Mouse (Mus musculus) hindlimb bud, embryonic 11.5 days (tissue): Measurements from ENCODE around the gene Dtx2.
"Not testable (repeated sequence)": the region's sequence is repeated elsewhere in the genome, so short reads cannot be mapped to it uniquely, and the experiment has no call there.

Experiments
- DNase-seq: peaks from one replicate; pipeline ENCODE4 v3.0.0-alpha.2; 2012; ENCODE audit warnings: low read depth, low spot score; ENCODE audit errors: extremely low spot score

Gene Dtx2

DNA sequence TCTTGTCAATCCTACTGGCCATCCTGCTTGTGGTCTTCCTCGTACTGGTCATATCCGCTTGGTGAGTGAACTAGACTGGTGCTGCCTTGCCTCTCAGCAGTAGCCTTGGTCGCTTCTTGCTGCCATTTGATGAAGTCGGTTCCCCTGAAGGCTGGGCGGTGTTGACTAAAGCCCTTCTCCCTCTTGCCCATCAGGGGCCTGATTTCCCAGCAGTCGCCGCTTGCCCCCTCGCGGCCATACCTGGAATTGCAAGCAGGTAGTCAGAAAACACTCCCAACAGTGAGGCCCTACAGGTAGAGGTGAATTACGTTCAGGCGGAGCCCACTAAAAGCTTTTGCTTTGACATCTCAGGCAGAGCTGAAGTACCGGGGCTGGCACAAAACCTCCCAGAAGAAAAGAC is 67.0 kb downstream of the Dtx2 start:
- DNase-seq: no peak

DNA sequence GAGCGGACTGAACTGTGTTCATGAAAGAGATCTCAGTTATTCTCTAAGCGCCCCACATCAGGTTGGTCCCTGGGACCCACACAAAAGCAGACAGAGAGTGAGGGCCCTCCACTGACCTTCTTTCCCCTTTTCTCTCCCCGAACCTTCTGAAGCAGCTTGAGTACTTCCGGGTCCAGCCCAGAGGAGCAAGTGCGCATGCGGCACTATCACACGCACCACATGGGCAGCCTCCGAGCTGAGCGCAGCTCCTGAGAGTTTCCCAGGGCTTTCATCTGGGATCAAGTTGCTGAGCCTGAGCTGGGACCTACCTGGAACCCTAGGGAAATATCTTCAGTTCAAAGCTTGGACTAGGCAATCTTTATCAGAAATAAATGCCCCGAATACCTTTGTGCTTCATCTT is 69.3 kb downstream of the Dtx2 start:
- no peak for DNase-seq

DNA sequence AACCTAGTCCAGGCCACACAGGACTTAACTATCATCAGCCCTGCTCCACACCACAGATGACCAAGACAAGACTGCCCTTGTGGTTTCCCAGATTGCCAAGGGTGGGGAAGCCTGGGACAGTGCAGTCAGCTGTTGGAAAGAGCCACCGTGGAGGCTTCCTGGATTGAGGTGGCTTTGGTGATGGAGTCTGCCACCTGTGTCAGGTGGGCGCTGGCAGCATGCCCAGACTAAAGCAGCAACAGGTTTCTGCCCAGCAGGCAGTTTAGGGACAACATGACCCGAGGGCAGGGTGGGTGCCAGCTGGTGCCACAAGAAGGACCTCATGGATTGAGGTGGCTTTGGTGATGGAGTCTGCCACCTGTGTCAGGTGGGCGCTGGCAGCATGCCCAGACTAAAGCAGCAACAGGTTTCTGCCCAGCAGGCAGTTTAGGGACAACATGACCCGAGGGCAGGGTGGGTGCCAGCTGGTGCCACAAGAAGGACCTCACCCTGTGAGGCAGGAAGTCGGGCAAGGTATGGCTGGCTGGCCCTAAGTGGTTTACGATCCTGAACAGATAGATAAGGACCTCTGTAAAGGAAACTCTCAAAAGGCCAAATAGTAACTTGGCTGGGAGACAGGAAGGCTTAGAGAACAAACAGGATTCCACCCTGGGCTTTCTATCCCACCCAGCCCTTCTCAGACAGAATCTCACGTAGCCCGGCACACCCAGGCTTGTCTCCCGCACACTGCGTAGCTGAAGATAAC is 72.0 kb downstream of the Dtx2 start:
- not testable (repeated sequence) for DNase-seq

DNA sequence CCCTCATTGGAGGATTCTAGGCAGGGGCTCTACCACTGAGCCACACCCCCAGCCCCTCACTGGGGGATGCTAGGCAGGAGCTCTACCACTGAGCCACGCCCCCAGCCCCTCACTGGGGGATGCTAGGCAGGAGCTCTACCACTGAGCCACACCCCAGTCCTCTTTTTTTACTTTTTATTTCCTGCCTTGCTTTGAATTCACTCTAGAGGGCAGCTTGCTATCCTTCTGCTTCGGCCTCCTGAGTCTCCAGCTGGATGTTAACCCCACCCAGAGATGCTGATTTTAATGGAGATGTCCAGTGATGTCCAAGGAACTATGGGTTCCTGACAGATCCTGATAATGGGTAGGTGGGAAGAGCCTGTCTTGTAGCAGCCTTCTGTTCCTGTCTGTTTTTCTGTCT is 74.8 kb downstream of the Dtx2 start:
- DNase-seq: no peak

DNA sequence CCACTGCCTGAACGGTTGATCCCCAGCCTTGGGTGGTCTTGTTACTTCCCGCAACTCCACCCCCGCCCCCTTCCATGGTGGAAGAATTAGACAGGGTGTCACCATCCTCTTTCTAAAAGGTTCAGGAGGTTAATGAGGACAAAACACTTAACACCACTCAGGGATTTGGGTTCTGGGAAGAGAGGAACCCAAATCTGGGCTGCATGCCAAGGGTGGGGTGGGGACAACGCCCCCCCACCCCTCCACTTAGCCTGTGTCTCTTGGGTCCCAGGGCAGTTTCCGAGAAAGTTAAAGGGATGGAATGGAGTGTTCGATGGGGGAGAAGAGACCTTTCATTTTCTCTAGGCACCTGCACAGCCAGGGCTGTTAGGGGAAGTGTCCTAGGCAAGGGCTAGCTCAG is 78.5 kb downstream of the Dtx2 start:
- DNase-seq: no peak

DNA sequence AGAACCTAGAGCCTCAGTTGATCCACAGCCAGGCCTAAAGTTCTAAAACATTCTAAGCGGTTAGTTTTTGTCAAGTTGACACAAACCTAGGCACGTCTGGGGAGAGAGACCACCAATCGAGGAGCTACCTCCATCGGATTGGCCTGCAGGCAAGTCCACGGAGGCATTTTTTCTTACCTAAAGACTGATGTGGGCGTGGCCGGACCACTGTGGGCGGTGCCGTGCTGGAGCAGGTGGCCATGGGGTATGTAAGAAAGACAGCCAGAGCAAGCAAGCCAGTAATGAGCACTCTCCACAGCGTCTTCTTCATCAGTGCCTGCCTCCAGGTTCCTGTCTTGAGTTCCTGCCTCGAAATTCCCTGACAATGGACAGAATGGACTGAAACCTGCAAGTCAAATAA is 78.9 kb downstream of the Dtx2 start:
- no peak for DNase-seq

DNA sequence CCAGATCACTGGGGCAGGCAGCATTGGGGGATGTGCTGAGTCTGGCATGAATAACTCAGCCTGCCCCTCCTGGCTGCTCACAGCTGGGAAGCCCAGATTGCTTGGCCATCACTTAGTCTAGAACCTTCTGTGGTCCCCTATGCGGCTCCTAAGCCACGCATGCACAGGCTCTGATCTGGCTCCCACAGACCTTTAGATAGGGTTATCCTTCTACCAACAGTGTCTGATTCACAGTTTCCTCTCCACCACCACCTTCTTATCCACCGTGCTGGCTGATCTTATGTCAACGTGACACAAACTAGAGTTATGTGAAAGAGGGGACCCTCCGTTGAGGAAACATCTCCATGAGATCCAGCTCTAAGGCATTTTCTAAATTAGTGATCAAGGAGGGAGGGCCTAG is 80.5 kb downstream of the Dtx2 start:
- no peak for DNase-seq

DNA sequence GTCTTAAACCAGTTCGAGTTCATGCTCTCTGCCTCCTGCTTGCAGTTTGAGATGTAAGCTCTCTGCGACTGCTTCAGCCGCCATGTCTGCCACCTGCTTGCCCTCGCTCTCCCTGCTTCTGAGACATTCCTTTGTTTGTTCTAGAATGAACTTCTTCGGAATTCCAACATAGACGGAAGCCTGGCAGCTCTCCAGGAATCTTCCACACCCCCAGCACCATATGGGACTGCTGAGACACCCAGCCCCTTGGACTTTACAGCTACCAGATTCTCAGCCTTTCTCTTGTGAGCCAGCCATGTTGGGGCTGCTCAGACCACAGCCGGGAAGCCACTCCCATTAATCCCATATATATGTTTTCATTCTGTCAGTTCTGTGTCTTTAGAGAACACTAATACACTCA is 81.7 kb downstream of the Dtx2 start:
- DNase-seq: no peak

DNA sequence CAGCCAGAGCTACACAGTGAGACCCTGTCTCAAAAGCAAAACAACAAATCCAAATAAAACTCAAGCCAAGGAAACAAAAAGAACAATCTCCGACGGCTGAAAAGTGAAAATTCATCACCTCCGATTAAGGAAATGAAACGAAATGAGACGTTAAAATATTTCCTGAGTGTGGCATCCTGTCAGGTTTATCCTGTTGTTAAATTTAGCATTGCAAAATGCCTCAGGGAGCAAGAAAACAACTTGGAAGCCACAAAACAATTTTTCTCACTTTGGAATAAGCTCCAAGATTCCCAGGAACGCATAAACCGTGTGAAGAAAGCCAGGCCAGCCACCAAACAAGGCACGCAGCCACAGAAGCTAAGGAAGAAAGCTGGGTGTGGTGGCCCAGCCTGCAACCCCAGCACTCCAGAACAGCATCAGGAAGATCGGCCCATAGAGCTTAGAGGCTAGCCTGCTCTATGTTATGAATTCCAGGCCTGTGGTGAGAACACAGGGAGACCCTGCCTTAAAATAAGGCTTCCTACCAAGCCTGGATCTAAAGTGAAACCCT is 82.5 kb downstream of the Dtx2 start:
- no peak for DNase-seq

DNA sequence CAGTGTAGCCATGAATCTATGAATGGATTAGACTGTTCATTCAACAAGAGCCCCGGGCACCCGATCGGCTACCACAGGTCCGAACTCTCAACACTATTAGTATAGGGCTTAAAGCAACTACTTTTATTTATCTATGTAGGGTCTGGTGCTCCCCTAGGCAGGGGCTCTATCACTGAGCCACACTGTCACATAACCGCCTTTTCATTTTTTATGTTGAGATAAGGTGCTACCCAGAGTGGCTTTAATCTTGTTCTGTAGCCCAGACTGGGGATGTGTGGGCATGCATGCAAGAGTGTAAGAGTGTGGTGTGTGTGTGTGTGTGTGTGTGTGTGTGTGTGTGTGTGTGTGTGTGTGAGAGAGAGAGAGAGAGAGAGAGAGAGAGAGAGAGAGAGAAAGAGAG is 83.5 kb downstream of the Dtx2 start:
- no peak for DNase-seq

DNA sequence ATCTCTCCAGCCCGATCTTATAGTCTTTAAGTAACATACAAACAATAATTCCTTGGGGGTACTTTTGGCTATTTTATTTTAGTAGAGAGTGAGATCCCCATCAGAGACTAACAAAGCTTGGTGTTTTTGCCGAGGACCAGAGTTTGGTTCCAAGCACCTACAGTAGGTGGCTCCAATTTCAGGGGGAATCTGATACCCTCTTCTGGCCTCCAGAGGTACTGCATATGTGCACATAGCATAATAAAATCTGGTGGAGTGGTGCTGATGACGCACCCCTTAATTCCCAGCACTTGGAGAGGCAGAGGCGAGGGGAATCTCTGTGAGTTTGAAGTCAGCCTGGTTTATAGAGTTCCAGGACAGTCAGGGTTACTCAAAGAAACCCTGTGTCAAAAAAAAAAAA is 87.7 kb downstream of the Dtx2 start:
- no peak for DNase-seq
